Mouse (Mus musculus) heart, postnatal 0 days (tissue): ENCODE measurements at regions not wholly inside any gene's neighbourhood (a gene's known extent, or its start where the extent isn't known, plus 50 kb on each side); places are given as distances from the start of the nearest gene placed in this dataset.

Source experiments
- ATAC-seq: fragments of 200-750 bp; cut with Nextera tagmentation; 2 replicates; pipeline ENCODE4 v1.8.0; 2017; ENCODE audit warnings: low read depth, moderate number of reproducible peaks, moderate library complexity; ENCODE audit not compliant: insufficient read depth
- DNase-seq: peaks from one replicate; pipeline ENCODE4 v3.0.0-alpha.2; 2016; ENCODE audit warnings: low spot score
- H3K27ac ChIP-seq: fragments of 300-500 bp; sonication (generic); 2 replicates; pipeline ENCODE4 v1.5.1; 2014; ENCODE audit warnings: low read depth, mild to moderate bottlenecking
- H3K27me3 ChIP-seq: fragments of 300-500 bp; sonication (generic); 2 replicates; pipeline ENCODE4 v1.6.1; 2014; ENCODE audit warnings: low read length, mixed read lengths; ENCODE audit not compliant: control insufficient read depth, insufficient read depth
- H3K36me3 ChIP-seq: fragments of 300-500 bp; sonication (generic); replicated peaks from 2 replicates; pipeline ENCODE4 v1.6.1; 2014; ENCODE audit warnings: low read length, mixed read lengths; ENCODE audit not compliant: control insufficient read depth, insufficient read depth
- H3K4me1 ChIP-seq: fragments of 300-500 bp; sonication (generic); 2 replicates; pipeline ENCODE4 v1.6.1; 2014; ENCODE audit warnings: antibody characterized with exemption; ENCODE audit not compliant: control insufficient read depth, insufficient read depth
- H3K4me2 ChIP-seq: fragments of 300-500 bp; sonication (generic); 2 replicates; pipeline ENCODE4 v1.6.1; 2014; ENCODE audit warnings: low read depth, mild to moderate bottlenecking, low read length, moderate library complexity
- H3K4me3 ChIP-seq: fragments of 300-500 bp; sonication (generic); 2 replicates; pipeline ENCODE4 v1.5.1; 2014; ENCODE audit warnings: low read depth, low read length
- H3K9ac ChIP-seq: fragments of 300-500 bp; sonication (generic); replicated peaks from 2 replicates; pipeline ENCODE4 v1.6.1; 2014; ENCODE audit warnings: low read depth, low read length, mixed read lengths
- H3K9me3 ChIP-seq: fragments of 300-500 bp; sonication (generic); replicated peaks from 2 replicates; pipeline ENCODE4 v1.6.1; 2016; ENCODE audit warnings: low read length; ENCODE audit not compliant: control insufficient read depth
- CTCF ChIP-seq: IDR thresholded peaks from 2 replicates; pipeline ENCODE4 v1.5.1; 2016; ENCODE audit warnings: antibody characterized with exemption, control low read depth, low read depth
- EP300 ChIP-seq: IDR thresholded peaks from 2 replicates; pipeline ENCODE4 v1.6.1; 2016; ENCODE audit warnings: antibody characterized with exemption, low read depth
- WGBS: fragments of 180-500 bp; shearing (Covaris S2); extraction: QIAGEN DNeasy Blood & Tissue Kit; methylation state at CpG from one replicate; pipeline ENCODE4 v1.1.7; 2014; 5-methylcytosine and 5-hydroxymethylcytosine counted together

DNA sequence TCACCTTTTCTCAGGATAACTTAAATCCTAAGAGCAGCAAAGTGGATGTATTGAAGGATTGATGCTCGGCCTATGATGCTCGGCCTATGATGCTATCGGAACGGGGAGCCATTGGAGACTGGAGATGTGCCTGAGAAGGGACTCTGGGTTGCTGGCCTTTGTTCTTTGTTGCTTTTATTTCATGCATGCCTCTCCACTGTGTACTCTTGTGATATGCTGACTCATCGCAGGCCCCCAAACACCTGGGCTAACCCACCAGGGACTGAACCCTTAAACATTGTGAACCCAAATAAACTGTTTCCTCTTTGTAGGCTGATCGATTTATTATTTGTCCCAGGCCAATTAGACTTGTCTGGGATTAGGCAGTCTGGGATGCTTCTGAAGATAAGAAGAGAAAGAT lies 61.9 kb downstream of the Pdcl3 start:
- 88% methylated on average over 6 of the region's 6 CpGs for WGBS
- Histone ChIP-seq H3K4me2 (no peak overlapping the region), H3K4me3 (no peak overlapping the region), H3K27me3 (no peaks in the 10 kb centered on the region), H3K36me3 (no peaks in the 10 kb centered on the region), H3K27ac (no peak overlapping the region), H3K9ac (no peak overlapping the region), H3K9me3 (0 out of 2 replicates have a peak, but pooled peaks cover 22% of the 10 kb centered on the region), H3K4me1 (no peaks in the 10 kb centered on the region)
- ATAC-seq (no peak), DNase-seq (no peak)
- TF ChIP-seq EP300 (no peak), CTCF (no peak)

DNA sequence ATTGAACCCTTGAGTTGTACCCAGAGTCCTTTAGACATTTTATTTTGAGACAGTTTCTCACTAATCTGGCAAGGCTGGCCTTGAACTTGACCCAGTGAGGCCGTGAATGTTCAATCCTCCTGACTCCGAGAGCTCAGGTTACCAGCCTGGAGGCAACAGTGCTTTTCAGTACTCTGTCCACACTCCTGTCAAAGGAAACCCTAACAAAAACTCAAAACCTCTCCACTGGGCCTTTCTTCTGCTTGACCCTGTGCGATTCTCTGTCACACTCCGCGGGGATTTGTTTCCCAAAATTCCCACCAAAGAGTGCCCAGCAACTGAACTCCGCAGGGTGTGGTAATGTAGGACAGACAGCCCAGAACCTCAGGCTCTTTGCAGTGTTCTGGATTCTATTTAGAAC lies 71.9 kb downstream of the Pdcl3 start:
- ATAC-seq: no peak
- 86% methylated on average over 6 of the region's 6 CpGs for WGBS

DNA sequence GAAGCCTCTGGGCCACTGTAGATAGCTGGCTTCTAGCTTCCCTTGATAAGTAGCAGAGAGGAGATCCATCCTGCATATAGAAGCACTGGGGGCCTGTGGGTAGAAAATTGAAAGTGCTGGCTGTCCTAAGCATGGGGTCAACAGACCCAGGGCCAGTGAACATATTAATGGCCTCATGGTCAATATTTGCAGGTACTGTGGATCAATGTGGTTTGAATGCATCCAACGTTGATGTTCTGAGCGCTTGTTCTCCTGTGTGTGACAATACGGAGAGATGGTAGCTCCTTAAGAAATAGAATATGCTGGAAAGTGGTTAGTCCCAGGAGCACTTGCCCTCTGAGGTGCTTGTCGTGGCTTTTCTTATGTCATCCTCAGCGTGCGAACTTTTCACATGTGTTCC lies 77.1 kb downstream of the Pdcl3 start:
- Histone ChIP-seq H3K27me3 (no peaks in the 10 kb centered on the region), H3K9me3 (no peaks in the 10 kb centered on the region), H3K4me2 (no peak overlapping the region), H3K4me3 (no peak overlapping the region), H3K9ac (no peak overlapping the region), H3K4me1 (no peaks in the 10 kb centered on the region), H3K27ac (no peak overlapping the region), H3K36me3 (no peaks in the 10 kb centered on the region)
- ATAC-seq: no peak
- TF ChIP-seq EP300 (no peak), CTCF (no peak)
- 91% methylated on average over 6 of the region's 6 CpGs for WGBS
- DNase-seq: no peak

More for the DNA sequence above, 71.9 kb downstream of the Pdcl3 start:
- DNase-seq: no peak
- no peak overlapping the region for H3K27ac ChIP-seq
- H3K9ac ChIP-seq: no peak overlapping the region
- no peaks in the 10 kb centered on the region for H3K9me3 ChIP-seq
- no peak for TF ChIP-seq CTCF
- no peak for TF ChIP-seq EP300
- no peaks in the 10 kb centered on the region for H3K36me3 ChIP-seq
- no peaks in the 10 kb centered on the region for H3K4me1 ChIP-seq
- no peak overlapping the region for H3K4me3 ChIP-seq
- no peaks in the 10 kb centered on the region for H3K27me3 ChIP-seq
- H3K4me2 ChIP-seq: no peak overlapping the region

DNA sequence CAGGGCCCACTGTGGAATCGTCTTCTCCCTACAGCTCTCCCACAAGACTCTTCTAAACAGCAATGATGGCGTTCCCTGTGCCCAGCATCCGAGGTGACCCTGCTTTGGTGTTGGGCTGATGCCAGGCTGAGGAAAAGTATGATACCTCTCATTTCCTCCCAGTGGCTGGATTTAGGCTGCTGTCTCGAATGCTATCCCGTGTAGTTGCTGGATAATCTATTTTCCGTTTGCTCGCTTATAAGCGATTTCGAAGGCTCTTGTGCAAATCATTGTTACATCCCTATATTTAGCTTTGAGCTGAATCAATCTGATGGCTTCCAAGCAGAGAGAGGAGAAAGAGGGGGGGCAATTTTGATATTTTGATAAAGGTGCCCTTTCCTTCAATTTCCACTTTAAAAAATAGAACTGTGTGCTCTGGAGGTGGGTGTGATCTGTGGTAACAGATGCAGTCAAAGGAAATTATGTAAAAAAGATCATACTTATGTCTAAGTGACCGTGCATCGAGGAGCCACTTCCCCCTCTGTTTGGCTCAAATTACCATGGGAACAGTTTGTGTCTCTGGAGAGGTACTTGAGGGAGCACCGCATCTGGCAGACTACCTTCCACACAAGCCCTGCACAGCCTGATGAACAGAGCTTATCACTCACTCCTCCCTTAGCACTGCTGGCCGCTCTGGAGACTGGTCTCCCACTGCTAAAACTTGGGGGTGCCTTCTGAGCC lies 78.4 kb downstream of the Pdcl3 start:
- H3K27me3 ChIP-seq: no peaks in the 10 kb centered on the region
- no peak for TF ChIP-seq CTCF
- no peak for TF ChIP-seq EP300
- H3K4me3 ChIP-seq: no peak overlapping the region
- DNase-seq (no peak), ATAC-seq (peak; percentile 44; the same call in 1 of the 2 replicates)
- 44% methylated on average over 13 of the region's 13 CpGs for WGBS
- no peaks in the 10 kb centered on the region for H3K9me3 ChIP-seq
- H3K4me1 ChIP-seq: no peaks in the 10 kb centered on the region
- H3K4me2 ChIP-seq: no peak overlapping the region
- no peak overlapping the region for H3K9ac ChIP-seq
- no peak overlapping the region for H3K27ac ChIP-seq
- no peaks in the 10 kb centered on the region for H3K36me3 ChIP-seq

DNA sequence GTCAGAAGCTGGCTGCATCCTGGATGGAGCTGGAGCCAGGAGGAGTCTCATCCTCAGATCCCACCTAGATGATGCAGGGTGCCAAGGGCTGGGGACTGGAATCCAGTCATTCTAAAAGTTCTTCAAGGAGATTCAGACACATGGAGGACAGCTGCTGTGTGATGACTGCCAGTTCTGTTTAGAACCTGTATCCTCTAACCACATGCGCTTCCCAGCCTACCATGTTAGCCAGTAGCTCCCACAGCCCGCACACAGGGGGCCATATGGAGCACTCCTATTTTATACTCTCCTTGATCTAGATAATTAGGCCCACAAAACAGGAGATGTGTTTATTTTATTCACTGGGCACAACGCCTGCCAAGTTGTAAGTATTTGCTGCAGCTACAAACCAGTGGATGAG lies 79.4 kb downstream of the Pdcl3 start:
- Histone ChIP-seq H3K9me3 (no peaks in the 10 kb centered on the region), H3K36me3 (no peaks in the 10 kb centered on the region), H3K4me1 (no peaks in the 10 kb centered on the region), H3K4me2 (no peak overlapping the region), H3K27ac (no peak overlapping the region), H3K27me3 (no peaks in the 10 kb centered on the region), H3K4me3 (no peak overlapping the region), H3K9ac (no peak overlapping the region)
- WGBS: 87% methylated on average over 3 of the region's 3 CpGs
- TF ChIP-seq EP300 (no peak), CTCF (no peak)
- DNase-seq: no peak
- ATAC-seq: no peak

DNA sequence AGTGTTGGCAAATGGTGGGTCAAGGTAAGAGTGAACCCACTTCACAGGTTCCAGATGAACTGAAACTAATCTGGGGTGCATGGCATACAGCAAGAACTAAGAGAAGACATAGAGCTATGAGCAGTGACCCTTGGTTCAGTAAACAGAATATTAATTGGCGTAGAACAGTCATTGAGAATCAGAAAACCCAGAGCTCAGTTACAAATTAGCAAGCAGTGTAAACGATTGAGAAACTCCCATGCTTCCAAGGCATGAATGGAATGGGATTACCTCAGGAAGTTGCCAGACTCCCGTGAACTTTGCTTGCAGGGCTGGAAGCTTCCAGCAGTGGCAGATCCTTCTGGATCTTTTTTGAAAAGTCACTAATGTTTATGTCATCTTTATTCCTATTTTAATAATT lies 82.5 kb downstream of the Pdcl3 start:
- Histone ChIP-seq H3K4me3 (no peak overlapping the region), H3K36me3 (no peaks in the 10 kb centered on the region), H3K27me3 (no peaks in the 10 kb centered on the region), H3K4me2 (no peak overlapping the region), H3K9ac (no peak overlapping the region), H3K9me3 (no peaks in the 10 kb centered on the region), H3K4me1 (no peaks in the 10 kb centered on the region), H3K27ac (no peak overlapping the region)
- TF ChIP-seq EP300: no peak
- TF ChIP-seq CTCF: no peak
- ATAC-seq: no peak
- DNase-seq: no peak
- 50% methylated on average over 3 of the region's 3 CpGs for WGBS
